Mouse (Mus musculus) hematopoietic stem cell, adult 5-6 weeks (primary cell): ENCODE measurements at regions not wholly inside any gene's neighbourhood (a gene's known extent, or its start where the extent isn't known, plus 50 kb on each side); places are given as distances from the start of the nearest gene placed in this dataset.
A peak's percentile ranks its signal among the peaks of the same experiment; 100 is the strongest.

Experiments
- ATAC-seq, 2 experiments: fragments of 125-278 bp in 1 of 2; replicated peaks in 1 of 2; 2 replicates each; pipeline ENCODE4 v1.8.0; 2016 to 2017; ENCODE audit warnings: inconsistent platforms in 2 of 2, mild to moderate bottlenecking in 2 of 2, moderate number of reproducible peaks in 2 of 2, low read depth in 1 of 2, moderate TSS enrichment in 1 of 2; ENCODE audit not compliant: low FRiP score in 2 of 2, poor library complexity in 2 of 2, severe bottlenecking in 2 of 2, insufficient read depth in 1 of 2, low TSS enrichment in 1 of 2

DNA sequence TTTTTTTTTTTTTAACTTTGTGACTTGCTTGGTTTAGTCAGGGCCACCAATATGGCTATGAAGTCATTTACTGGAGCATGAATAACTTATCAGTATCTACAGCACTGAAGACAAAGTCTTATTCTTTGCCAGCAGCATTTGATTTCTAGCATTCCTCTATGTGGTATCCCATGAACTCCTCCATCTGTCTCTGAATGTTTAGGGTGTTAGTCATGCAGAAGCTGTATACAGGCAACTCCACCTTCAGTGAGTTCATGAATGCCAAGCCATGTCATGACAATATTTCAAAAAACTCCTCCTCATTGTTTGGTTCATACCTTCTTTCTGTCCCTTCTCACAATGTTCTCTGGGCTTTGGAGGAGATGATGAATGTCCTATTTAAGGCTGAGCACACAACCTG, 1438.4 kb upstream of the A1bg start:
- ATAC-seq, result no peak

GRCm38 (mm10) chr15:62358338-62359239, 1435.8 kb upstream of the A1bg start:
- ATAC-seq, result no peak

DNA sequence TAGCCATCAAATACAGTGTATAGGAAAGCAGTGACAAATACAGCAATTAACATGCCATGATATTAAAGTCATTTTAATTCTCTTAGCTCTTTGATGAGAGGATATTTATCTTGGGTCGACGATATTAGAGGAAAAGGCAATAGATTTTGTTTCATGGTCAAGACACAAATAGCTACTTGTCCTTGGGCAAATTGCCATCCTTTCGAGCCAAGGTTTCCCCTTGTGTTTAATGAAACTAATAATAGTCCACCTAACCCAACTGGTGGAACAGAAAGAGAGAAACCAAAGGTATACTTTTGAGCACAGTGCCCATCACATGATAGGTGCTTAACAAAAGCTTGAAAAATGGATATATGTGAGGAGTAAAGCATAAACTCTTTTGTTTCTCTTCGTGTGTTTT, 1431.0 kb upstream of the A1bg start:
- no peak for ATAC-seq

DNA sequence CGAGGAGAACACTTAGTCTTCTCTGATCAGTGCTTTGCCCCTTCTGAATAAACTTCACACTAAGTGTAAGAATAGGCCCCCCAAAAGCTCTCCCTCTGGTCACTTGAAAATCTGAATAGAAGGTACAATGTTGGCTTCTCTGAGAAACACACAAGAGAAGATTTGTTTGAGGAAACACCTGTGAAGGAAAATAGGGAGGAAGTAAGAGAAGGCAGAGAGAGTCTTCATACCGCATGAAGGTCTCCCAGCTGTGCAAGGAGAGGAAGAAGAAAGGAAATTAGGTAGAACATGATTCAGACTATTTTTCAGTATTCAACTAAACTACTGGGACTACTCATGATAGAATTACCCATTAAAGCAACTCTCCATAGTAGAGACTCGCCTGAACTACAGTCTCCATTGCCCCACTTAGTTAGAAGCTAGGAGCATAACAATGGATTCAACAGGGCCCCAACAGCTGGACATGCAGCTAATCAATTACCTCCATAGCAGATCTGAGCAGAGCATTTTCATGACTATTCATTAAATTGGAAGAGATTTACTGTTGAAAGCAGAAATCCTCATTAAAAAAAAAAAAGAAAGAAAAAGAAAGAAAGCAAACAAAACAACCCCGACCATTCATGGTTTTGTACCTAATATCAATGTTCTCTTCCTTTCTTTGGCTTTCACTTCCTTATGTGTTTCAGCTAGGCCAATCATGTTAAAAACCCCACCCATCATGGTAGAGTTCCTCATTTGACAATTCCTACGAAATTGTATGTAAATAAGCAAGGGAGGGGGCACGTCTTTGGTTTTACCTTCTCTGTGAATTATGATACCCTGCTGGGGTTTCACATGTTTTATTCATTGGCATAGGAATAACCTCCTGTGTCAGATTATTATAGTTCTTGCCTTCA, 1428.3 kb upstream of the A1bg start:
- no peak for ATAC-seq

- no peak for ATAC-seq
Observed at GRCm38 (mm10) chr15:62349981-62350380, 1427.2 kb upstream of the A1bg start.

- ATAC-seq, result no peak
Observed at GRCm38 (mm10) chr15:62348956-62349355, 1426.1 kb upstream of the A1bg start.

DNA sequence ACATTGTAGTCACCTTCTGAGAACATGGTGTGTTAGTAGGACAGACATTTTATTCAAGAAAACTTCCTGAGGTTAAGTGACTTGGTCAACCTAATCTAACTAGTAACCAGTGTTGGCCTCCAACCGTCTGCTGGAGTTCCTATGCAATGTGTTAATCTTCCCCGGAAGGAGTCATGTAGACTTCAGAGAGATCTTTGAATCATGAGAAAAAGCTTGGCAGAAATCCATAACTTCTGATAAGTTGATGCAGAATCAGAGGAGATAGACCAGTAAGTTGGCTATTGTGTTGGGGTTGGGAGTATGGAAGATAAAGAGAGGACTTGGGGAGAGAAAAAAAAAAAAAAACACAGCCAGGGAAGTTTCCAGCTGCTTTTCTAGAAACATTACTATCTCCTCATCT, 1424.9 kb upstream of the A1bg start:
- ATAC-seq, result no peak

DNA sequence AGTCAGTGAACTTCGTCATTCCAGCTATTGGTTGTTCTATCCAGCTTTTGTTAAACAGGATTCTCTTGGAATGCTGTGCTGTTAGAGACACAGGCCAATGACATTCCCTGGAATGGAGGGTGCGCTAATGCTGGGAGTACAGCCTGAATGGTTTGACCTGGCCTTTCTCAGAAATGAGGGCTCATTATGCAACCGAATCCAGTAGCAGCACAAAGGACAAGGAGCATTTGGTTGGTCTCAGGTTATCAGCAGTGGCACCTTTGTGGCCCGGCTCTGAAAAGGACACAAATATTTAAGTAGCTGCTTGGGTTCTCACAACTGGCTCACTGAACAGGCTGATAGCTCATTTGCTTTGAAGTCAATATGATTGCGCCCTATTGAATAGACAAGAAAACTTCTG, 1423.1 kb upstream of the A1bg start:
- ATAC-seq, result no peak

GRCm38 (mm10) chr15:62336454-62337284, 1413.9 kb upstream of the A1bg start:
- no peak for ATAC-seq

DNA sequence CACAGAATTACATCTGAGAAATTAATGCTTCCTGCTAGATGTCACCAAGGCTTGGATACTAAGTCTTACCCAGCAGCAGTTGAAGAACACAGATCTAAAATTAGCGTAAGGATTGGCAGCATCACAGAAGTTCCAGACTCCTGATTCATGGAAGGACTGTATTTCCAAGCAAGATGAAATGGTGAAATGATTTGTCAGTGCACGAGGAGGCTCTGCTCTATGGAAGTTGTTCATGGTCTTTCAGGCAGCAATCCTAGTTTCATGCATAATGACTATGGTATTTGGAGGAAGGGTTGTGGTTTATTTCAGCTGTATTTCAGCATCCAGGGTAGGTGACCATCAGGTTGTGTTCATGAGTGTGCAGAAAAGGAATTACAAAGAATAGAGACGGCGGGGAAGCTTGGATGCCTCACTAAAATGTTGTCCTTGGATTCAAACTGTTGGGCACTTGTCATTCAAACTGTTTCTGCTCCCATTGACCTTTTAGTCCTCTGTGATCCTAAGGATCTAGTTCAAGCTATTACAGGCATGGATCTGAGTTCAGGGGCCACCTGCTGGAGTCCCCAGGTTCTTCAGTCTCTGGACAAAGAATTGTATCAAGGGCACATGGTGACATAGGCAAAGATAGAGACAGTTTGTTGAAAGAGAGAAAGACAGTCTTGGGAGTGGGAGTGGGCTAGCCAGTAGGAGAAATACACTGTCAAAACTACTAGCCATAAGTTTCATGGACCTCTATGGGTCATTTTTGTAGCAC, 1411.6 kb upstream of the A1bg start:
- ATAC-seq, result no peak

DNA sequence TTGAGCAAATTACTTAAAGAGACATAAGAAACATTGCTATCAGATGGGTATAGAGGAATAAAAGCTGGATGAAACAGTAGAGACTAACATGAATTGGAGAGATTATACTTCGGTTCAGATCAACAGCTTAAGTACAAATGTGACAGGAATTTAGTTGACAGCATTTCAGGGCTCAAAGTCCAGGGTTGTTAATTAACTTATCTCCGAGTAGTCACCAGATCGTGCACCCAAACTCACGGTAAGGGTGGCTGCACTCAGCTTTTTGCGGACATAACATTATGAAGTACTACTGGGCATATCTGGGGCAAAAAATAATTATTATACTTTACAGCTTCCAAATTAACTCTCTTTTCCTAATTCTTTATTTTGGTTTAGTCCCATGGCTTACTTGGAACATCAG, 1409.3 kb upstream of the A1bg start:
- no peak for ATAC-seq

- no peak for ATAC-seq
Observed at GRCm38 (mm10) chr15:62331138-62331800, 1408.5 kb upstream of the A1bg start.

DNA sequence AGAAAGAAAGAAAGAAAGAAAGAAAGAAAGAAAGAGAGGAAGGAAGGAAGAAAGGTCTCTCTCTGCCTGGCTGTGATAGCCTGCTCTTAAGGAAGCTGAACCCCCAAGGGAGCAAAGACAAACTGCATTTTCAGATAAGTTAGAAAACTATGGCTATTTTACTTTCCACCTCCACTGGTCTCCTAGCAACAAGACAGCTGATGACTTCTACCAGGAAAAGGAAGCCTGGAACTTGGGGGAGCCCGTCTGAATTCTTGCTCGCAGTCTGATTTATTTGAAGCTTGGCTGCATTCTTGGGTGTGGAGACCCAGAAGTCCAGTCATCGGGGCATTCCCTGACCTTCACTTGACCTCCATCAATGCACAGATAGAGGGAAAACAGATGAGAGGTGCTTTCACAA, 1406.1 kb upstream of the A1bg start:
- 0 out of 4 replicates have a peak, but pooled peaks of 1 of the 2 experiments have one; percentile 12 for ATAC-seq

- ATAC-seq, result no peak
Observed at GRCm38 (mm10) chr15:62328305-62328881, 1405.6 kb upstream of the A1bg start.

DNA sequence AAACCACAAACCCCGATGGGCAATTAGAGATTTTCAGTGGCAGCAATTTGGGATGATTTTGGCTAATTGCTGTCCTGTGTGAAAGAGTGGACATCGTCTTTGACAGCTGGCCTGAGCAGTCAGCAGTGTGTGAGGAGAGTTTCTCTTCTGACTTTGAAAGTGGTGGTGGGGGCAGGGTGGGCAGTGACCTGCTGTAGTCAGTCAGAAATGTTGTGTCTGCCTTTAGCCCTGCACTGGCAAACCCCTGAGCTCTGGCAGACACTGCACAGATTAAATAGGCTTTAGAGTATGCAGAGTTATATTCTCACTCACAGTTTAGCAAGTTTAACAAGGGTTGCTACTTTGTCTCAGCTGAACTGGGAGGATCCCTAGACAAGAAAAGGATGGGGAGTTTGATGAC, 1404.7 kb upstream of the A1bg start:
- no peak for ATAC-seq

GRCm38 (mm10) chr15:62326524-62326923, 1403.7 kb upstream of the A1bg start:
- ATAC-seq, result no peak
